Mouse (Mus musculus): Measurements from ENCODE around the gene Arpin.

- no peak for TF ChIP-seq CTCF (conservative IDR thresholded peaks at IDR 0.05; ENCODE audit: low read length)
- TF ChIP-seq NANOG (IDR thresholded peaks at IDR 0.05; ENCODE audit: borderline replicate concordance, low read length), result no peak
Observed at GRCm38 (mm10) chr7:79934862-79935510, at the start of gene Arpin.
